Mouse (Mus musculus) heart, adult 2 months (tissue): ENCODE results near the gene Gucd1.

Experiments
- CTCF ChIP-seq: fragments of 200-600 bp; IDR thresholded peaks from 2 replicates; pipeline ENCODE4 v1.8.1; 2022; ENCODE audit warnings: antibody characterized with exemption, mild to moderate bottlenecking, moderate library complexity
- EP300 ChIP-seq: fragments of 200-500 bp; IDR thresholded peaks from 2 replicates; pipeline ENCODE4 v1.6.1; 2011; ENCODE audit warnings: low read depth, low read length, control low read depth; ENCODE audit not compliant: insufficient read depth

DNA sequence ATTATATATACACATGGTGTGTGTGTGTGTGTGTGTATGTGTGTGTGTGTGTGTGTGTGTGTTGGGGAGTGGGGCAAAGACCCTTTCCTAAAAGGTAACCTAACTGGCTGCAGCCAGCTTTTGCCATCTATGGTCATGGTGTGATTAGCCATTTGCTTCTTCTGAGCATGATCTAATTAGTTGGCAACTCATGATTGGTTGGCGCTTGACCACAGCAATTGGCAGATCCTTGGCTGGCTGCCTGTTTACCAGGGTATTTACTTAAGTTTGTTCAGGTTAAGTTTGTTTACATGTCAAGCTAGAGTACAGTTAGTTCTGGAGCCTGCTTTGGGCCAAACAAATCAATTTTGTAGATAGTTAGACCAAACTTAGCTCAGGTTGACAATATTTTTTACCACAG is 16.1 kb downstream of the Gucd1 start:
- TF ChIP-seq CTCF (no peak), EP300 (no peak)
